Mouse (Mus musculus) limb, embryonic 11.5 days (tissue): ENCODE data around the gene Zfp719. TPM values are rescaled to one million over a fixed set of nuclear protein-coding genes. Genes with fewer than 3 reads are reported as not detected.
A peak's percentile ranks its signal among the peaks of the same experiment; 100 is the strongest.

Experiments
- ATAC-seq: fragments of 200-750 bp; cut with Nextera tagmentation; 2 replicates; pipeline ENCODE4 v1.8.0; 2017; ENCODE audit warnings: low read depth; ENCODE audit not compliant: insufficient number of reproducible peaks, low FRiP score, low TSS enrichment
- DNase-seq: peaks from one replicate; pipeline ENCODE4 v3.0.0-alpha.2; 2015; ENCODE audit warnings: low spot score
- H3K27ac ChIP-seq: fragments of 300-500 bp; sonication (generic); replicated peaks from 2 replicates; pipeline ENCODE4 v1.5.1; 2014; ENCODE audit warnings: low read depth, mild to moderate bottlenecking, low read length
- H3K27me3 ChIP-seq: fragments of 300-500 bp; sonication (generic); 2 replicates; pipeline ENCODE4 v1.6.1; 2014; ENCODE audit warnings: mild to moderate bottlenecking, low read length, mixed read lengths; ENCODE audit not compliant: control insufficient read depth, insufficient read depth
- H3K36me3 ChIP-seq: fragments of 300-500 bp; sonication (generic); 2 replicates; pipeline ENCODE4 v1.6.1; 2014; ENCODE audit warnings: mild to moderate bottlenecking, low read length, moderate library complexity, mixed read lengths; ENCODE audit not compliant: control insufficient read depth, insufficient read depth
- H3K4me1 ChIP-seq: fragments of 300-500 bp; sonication (generic); 2 replicates; pipeline ENCODE4 v1.6.1; 2014; ENCODE audit warnings: low read length, mixed read lengths; ENCODE audit not compliant: control insufficient read depth, insufficient read depth
- H3K4me2 ChIP-seq: fragments of 300-500 bp; sonication (generic); 2 replicates; pipeline ENCODE4 v1.6.1; 2014; ENCODE audit warnings: low read depth, mild to moderate bottlenecking, moderate library complexity; ENCODE audit not compliant: severe bottlenecking
- H3K4me3 ChIP-seq: fragments of 300-500 bp; sonication (generic); 2 replicates; pipeline ENCODE4 v1.5.1; 2014; ENCODE audit warnings: low read depth, low read length
- H3K9ac ChIP-seq: fragments of 300-500 bp; sonication (generic); 2 replicates; pipeline ENCODE4 v1.6.1; 2014; ENCODE audit warnings: mild to moderate bottlenecking, low read length
- H3K9me3 ChIP-seq: fragments of 300-500 bp; sonication (generic); 2 replicates; pipeline ENCODE4 v1.6.1; 2016; ENCODE audit warnings: low read length; ENCODE audit not compliant: control insufficient read depth
- WGBS: fragments of 180-500 bp; shearing (Covaris S2); extraction: QIAGEN DNeasy Blood & Tissue Kit; methylation state at CpG from one replicate; pipeline ENCODE4 v1.1.7; 2014; 5-methylcytosine and 5-hydroxymethylcytosine counted together
- polyA plus RNA-seq: library from polyadenylated mRNA; unstranded; fragments of >200 nt; fragmentation: Nextera tagmentation; extraction: Ambion mirVana; gene quantifications from 2 replicates; pipeline ENCODE4 v1.2.1, GENCODE M21; 2014

The Zfp719 gene
- polyA plus RNA-seq, 1 experiment from 2014 or later, result 17.0 TPM

DNA sequence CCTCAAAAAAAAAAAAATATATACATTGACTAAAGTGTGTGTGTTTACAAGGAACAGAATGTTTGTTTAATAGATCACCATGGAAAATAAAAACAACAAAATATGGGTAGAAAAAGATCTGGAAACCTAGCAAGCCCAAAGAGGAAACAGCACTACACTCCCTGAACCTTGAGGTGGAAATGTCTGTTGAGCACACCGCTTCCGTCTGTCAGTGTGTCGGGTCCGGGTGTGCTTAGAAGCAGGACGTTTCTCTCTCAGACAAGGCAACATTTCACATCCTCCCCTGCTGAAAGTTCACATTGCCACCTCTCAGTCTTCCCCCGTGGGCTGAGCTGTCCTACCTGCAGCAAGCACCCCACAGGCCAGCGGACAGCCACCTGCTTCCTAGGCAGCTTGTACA, 43.5 kb downstream of the Zfp719 start:
- Histone ChIP-seq H3K4me3 (no peak overlapping the region), H3K9ac (no peak overlapping the region), H3K4me1 (no peaks in the 10 kb centered on the region), H3K36me3 (no peaks in the 10 kb centered on the region), H3K27me3 (no peaks in the 10 kb centered on the region), H3K27ac (no peak overlapping the region), H3K9me3 (no peaks in the 10 kb centered on the region), H3K4me2 (no peak overlapping the region)
- no peak for DNase-seq
- 84% methylated on average over 7 of the region's 7 CpGs for WGBS
- no peak for ATAC-seq

DNA sequence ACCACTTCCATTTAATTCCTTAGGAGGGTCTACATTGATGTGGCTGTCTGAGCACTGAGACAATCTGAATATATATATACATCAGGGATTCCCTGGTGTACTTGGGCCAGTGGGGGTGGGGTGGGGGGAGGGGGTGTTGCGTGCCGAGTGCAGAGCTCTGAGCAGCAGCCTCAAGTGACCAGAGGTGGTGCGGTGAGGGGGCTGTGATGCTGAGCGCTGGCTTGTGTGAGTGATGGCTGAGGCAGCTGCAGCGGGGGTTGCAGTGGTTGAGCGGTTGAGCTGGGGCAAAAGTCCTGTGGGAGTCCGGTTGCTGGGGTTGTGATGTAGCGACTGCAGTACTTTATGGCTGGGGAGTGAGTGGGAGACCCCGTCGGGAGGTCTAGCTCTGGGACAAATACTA, 44.4 kb downstream of the Zfp719 start:
- Histone ChIP-seq H3K9me3 (no peaks in the 10 kb centered on the region), H3K4me3 (no peak overlapping the region), H3K4me1 (no peaks in the 10 kb centered on the region), H3K9ac (no peak overlapping the region), H3K4me2 (no peak overlapping the region), H3K36me3 (no peaks in the 10 kb centered on the region), H3K27me3 (no peaks in the 10 kb centered on the region), H3K27ac (no peak overlapping the region)
- WGBS, result 8% methylated on average over 10 of the region's 10 CpGs
- ATAC-seq (no peak), DNase-seq (peak; percentile 38)

DNA sequence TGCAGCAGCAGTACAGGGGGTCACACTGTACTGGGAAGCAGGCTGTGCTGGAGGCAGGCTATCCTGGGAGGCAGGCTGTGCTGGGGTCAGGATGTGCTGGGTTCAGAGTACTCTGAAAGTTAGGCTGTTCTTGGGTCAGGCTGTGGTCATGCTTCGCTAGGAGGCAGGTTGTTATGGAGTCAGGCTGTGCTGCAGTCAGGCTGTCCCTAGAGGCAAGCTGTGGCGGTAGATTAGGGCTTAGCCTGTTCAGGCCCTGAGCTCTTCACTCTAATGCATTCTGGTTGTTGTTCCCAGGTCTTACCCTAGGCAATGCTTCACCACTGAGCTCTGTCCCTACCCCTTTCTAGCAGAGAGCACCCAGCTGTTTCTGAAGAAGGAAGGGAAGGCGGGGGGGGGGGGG, 45.7 kb downstream of the Zfp719 start:
- WGBS, result 69% methylated on average over 3 of the region's 3 CpGs
- H3K4me1 ChIP-seq, result no peaks in the 10 kb centered on the region

GRCm38 (mm10) chr7:43625794-43626422, 46.5 kb downstream of the Zfp719 start:
- DNase-seq (no peak), ATAC-seq (no peak)
- H3K4me2 ChIP-seq, result no peak overlapping the region
- no peak overlapping the region for H3K9ac ChIP-seq
- H3K9me3 ChIP-seq, result no peaks in the 10 kb centered on the region
- no peaks in the 10 kb centered on the region for H3K36me3 ChIP-seq
- no peak overlapping the region for H3K27ac ChIP-seq
- 84% methylated on average over 8 of the region's 8 CpGs for WGBS
- no peaks in the 10 kb centered on the region for H3K4me1 ChIP-seq
- H3K4me3 ChIP-seq, result no peak overlapping the region
- H3K27me3 ChIP-seq, result no peaks in the 10 kb centered on the region

More for the DNA sequence above, 45.7 kb downstream of the Zfp719 start:
- no peaks in the 10 kb centered on the region for H3K9me3 ChIP-seq
- H3K27me3 ChIP-seq, result no peaks in the 10 kb centered on the region
- H3K4me2 ChIP-seq, result no peak overlapping the region
- no peak overlapping the region for H3K9ac ChIP-seq
- H3K27ac ChIP-seq, result no peak overlapping the region
- H3K4me3 ChIP-seq, result no peak overlapping the region
- H3K36me3 ChIP-seq, result no peaks in the 10 kb centered on the region
- DNase-seq (no peak), ATAC-seq (no peak)

GRCm38 (mm10) chr7:43633940-43634339, 54.5 kb downstream of the Zfp719 start:
- no peak overlapping the region for H3K27ac ChIP-seq
- no peak overlapping the region for H3K4me2 ChIP-seq
- no peaks in the 10 kb centered on the region for H3K4me1 ChIP-seq
- DNase-seq (no peak), ATAC-seq (no peak)
- 75% methylated on average over 4 of the region's 4 CpGs for WGBS
- H3K4me3 ChIP-seq, result no peak overlapping the region
- H3K36me3 ChIP-seq, result no peaks in the 10 kb centered on the region
- no peaks in the 10 kb centered on the region for H3K9me3 ChIP-seq
- H3K27me3 ChIP-seq, result no peaks in the 10 kb centered on the region
- H3K9ac ChIP-seq, result no peak overlapping the region

DNA sequence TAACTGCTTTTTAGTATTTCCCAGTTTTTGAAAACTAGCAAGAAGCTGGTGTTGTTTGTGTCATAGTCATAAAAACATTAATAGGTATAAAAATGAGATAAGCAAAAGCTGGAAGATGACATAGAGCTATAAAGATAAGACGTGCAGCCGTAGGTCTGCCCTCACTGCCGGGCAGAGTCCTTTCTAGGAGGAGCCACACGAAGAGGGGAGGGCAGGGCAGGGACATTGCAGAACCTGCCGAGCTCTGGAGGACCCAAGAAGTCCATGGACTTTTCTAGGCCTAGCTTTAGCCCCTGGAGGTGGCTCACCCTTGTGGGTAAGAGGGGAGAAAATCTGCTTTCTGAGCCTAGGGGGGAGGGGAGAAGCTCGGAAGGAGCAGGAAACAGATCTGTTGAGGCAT, 55.1 kb downstream of the Zfp719 start, which contains the start of gene Ceacam18:
Gene Ceacam18 (plus strand): TSS at position 208 of the 400 bp plus-strand sequence.
- no peaks in the 10 kb centered on the region for H3K4me1 ChIP-seq
- H3K27me3 ChIP-seq, result no peaks in the 10 kb centered on the region
- no peaks in the 10 kb centered on the region for H3K9me3 ChIP-seq
- H3K4me3 ChIP-seq, result no peak within 1 kb of the TSS
- 70% methylated on average over 6 of the region's 6 CpGs for WGBS
- no peaks in the 10 kb centered on the region for H3K36me3 ChIP-seq
- no peak within 1 kb of the TSS for H3K27ac ChIP-seq
- no peak within 1 kb of the TSS for H3K9ac ChIP-seq
- no peak within 1 kb of the TSS for H3K4me2 ChIP-seq
- ATAC-seq (no peak), DNase-seq (no peak)

DNA sequence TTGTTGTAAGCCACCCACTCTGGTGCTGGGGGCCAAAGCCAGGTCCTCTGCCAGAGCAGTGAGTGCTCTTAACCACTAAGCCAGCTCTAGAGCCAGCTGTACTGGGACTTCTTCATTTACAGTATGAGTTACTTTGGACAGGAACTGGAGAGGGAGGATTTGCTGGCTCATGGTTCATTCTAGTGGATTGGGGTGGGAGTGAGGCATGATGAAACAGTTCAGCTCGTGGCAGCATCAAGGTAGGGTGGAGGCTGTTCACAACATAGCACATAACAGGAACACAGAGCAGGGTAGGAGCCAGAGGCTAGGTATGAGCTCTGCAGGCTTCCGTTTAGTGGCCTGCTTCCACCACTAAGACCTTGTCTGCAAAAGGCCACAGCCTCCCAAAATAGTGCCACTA, 56.8 kb downstream of the Zfp719 start:
- Histone ChIP-seq H3K9ac (no peak overlapping the region), H3K36me3 (no peaks in the 10 kb centered on the region), H3K4me2 (no peak overlapping the region), H3K27me3 (no peaks in the 10 kb centered on the region), H3K27ac (no peak overlapping the region), H3K4me3 (no peak overlapping the region), H3K4me1 (no peaks in the 10 kb centered on the region), H3K9me3 (no peaks in the 10 kb centered on the region)
- DNase-seq, result no peak
- whole genome bisulfite sequencing, result 65% methylated on average over 2 of the region's 2 CpGs
- no peak for ATAC-seq

DNA sequence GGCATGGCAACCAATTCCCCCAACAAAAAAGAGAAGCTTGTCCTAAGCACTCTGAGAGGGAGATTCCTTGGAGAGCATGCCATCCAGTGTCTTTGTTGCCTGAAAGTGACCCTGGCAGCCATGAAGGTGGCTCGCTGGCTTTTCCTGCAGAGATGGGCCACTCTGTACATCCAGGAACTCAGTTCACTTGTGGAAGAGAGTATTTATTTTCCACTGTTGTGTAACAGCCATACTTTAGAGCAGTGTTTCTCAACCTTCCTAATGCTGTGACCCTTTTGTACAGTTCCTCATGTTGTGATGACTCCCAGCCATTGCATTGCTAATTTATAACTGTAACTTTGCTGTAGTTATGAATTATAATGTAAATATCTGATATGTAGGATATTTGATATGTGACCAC, 57.7 kb downstream of the Zfp719 start:
- DNase-seq, result no peak
- Histone ChIP-seq H3K9ac (no peak overlapping the region), H3K4me2 (no peak overlapping the region), H3K27ac (no peak overlapping the region), H3K4me1 (no peaks in the 10 kb centered on the region), H3K27me3 (no peaks in the 10 kb centered on the region), H3K4me3 (no peak overlapping the region), H3K36me3 (no peaks in the 10 kb centered on the region), H3K9me3 (no peaks in the 10 kb centered on the region)
- no peak for ATAC-seq
- WGBS, result 82% methylated on average over 1 of the region's 1 CpGs

GRCm38 (mm10) chr7:43642587-43642986, 63.2 kb downstream of the Zfp719 start:
- Histone ChIP-seq H3K27ac (no peak overlapping the region), H3K36me3 (no peaks in the 10 kb centered on the region), H3K4me3 (no peak overlapping the region), H3K4me1 (no peaks in the 10 kb centered on the region), H3K9ac (no peak overlapping the region), H3K27me3 (no peaks in the 10 kb centered on the region), H3K9me3 (no peaks in the 10 kb centered on the region), H3K4me2 (no peak overlapping the region)
- no peak for ATAC-seq
- DNase-seq, result no peak
- WGBS, result 92% methylated on average over 5 of the region's 5 CpGs
